Mouse (Mus musculus): ENCODE results near the gene Lsg1. TPM values are rescaled to one million over a fixed set of nuclear protein-coding genes. Genes with fewer than 3 reads are reported as not detected.

Gene Lsg1
- polyA plus RNA-seq, 1 experiment from 2014 or later: 81.0 TPM

- Histone ChIP-seq H3K9me3 (ENCODE audit: control insufficient read depth, low read length) (no peaks in the 10 kb centered on the region), H3K9ac (ENCODE audit: low read depth, low read length) (no peak overlapping the region), H3K4me3 (ENCODE audit: low read depth, low read length) (no peak overlapping the region), H3K36me3 (ENCODE audit: control insufficient read depth, insufficient read depth, low read length) (no peaks in the 10 kb centered on the region), H3K4me1 (replicated peaks; ENCODE audit: control insufficient read depth, insufficient read depth, low read length) (peaks cover 24% of the 10 kb centered on the region), H3K4me2 (peak overlapping the region; percentile 81), H3K27me3 (replicated peaks; ENCODE audit: control insufficient read depth, insufficient read depth, low read length) (peaks cover 27% of the 10 kb centered on the region), H3K27ac (ENCODE audit: low read depth, low read length) (no peak overlapping the region)
- WGBS: 25% methylated on average over 18 of the region's 18 CpGs
- ATAC-seq (replicated peaks; ENCODE audit: low FRiP score): no peak
- peak; percentile 43 for DNase-seq (ENCODE audit: low spot score)
Observed at GRCm38 (mm10) chr16:30602684-30603530, 15.5 kb upstream of the Lsg1 start.

GRCm38 (mm10) chr16:30601946-30602345, 14.6 kb upstream of the Lsg1 start:
- H3K36me3 ChIP-seq (ENCODE audit: control insufficient read depth, insufficient read depth, low read length): no peaks in the 10 kb centered on the region
- H3K27ac ChIP-seq (ENCODE audit: low read depth, low read length): peak overlapping the region; percentile 45; the same call in 1 of the 2 replicates
- H3K9me3 ChIP-seq (ENCODE audit: control insufficient read depth, low read length): no peaks in the 10 kb centered on the region
- H3K4me3 ChIP-seq (ENCODE audit: low read depth, low read length): peak overlapping the region; percentile 64
- peaks cover 27% of the 10 kb centered on the region for H3K27me3 ChIP-seq (replicated peaks; ENCODE audit: control insufficient read depth, insufficient read depth, low read length)
- H3K4me1 ChIP-seq (replicated peaks; ENCODE audit: control insufficient read depth, insufficient read depth, low read length): peaks cover 27% of the 10 kb centered on the region
- no peak overlapping the region for H3K9ac ChIP-seq (ENCODE audit: low read depth, low read length)
- DNase-seq (ENCODE audit: low spot score) (no peak), ATAC-seq (replicated peaks; ENCODE audit: low FRiP score) (no peak)
- H3K4me2 ChIP-seq: peak overlapping the region; percentile 81
- WGBS: 24% methylated on average over 7 of the region's 7 CpGs

- H3K9me3 ChIP-seq (ENCODE audit: control insufficient read depth, low read length): no peaks in the 10 kb centered on the region
- ATAC-seq (replicated peaks; ENCODE audit: low FRiP score) (peak; percentile 13; the same call in 1 of the 2 replicates), DNase-seq (ENCODE audit: low spot score) (peak; percentile 70)
- peak overlapping the region; percentile 81 for H3K4me2 ChIP-seq
- H3K27ac ChIP-seq (ENCODE audit: low read depth, low read length): peak overlapping the region; percentile 45
- no peaks in the 10 kb centered on the region for H3K36me3 ChIP-seq (ENCODE audit: control insufficient read depth, insufficient read depth, low read length)
- peaks cover 27% of the 10 kb centered on the region for H3K27me3 ChIP-seq (replicated peaks; ENCODE audit: control insufficient read depth, insufficient read depth, low read length)
- peak overlapping the region; percentile 62 for H3K9ac ChIP-seq (ENCODE audit: low read depth, low read length)
- H3K4me3 ChIP-seq (ENCODE audit: low read depth, low read length): peak overlapping the region; percentile 64
- peaks cover 27% of the 10 kb centered on the region for H3K4me1 ChIP-seq (replicated peaks; ENCODE audit: control insufficient read depth, insufficient read depth, low read length)
- WGBS: 7% methylated on average over 42 of the region's 42 CpGs
Observed at GRCm38 (mm10) chr16:30601046-30601832, 13.8 kb upstream of the Lsg1 start.

- peak overlapping the region; percentile 64 for H3K4me3 ChIP-seq (ENCODE audit: low read depth, low read length)
- under 1% methylated on average over 53 of the region's 53 CpGs for WGBS
- H3K9ac ChIP-seq (ENCODE audit: low read depth, low read length): peak overlapping the region; percentile 62
- no peaks in the 10 kb centered on the region for H3K36me3 ChIP-seq (ENCODE audit: control insufficient read depth, insufficient read depth, low read length)
- H3K27ac ChIP-seq (ENCODE audit: low read depth, low read length): no peak overlapping the region; the same call in 1 of the 2 replicates
- peaks cover 27% of the 10 kb centered on the region for H3K27me3 ChIP-seq (replicated peaks; ENCODE audit: control insufficient read depth, insufficient read depth, low read length)
- H3K4me2 ChIP-seq: peak overlapping the region; percentile 81
- no peak for ATAC-seq (replicated peaks; ENCODE audit: low FRiP score)
- peak; percentile 64 for DNase-seq (ENCODE audit: low spot score)
- H3K4me1 ChIP-seq (replicated peaks; ENCODE audit: control insufficient read depth, insufficient read depth, low read length): peaks cover 27% of the 10 kb centered on the region
- no peaks in the 10 kb centered on the region for H3K9me3 ChIP-seq (ENCODE audit: control insufficient read depth, low read length)
Observed at GRCm38 (mm10) chr16:30600431-30601045, 13.1 kb upstream of the Lsg1 start.

- under 1% methylated on average over 63 of the region's 63 CpGs for WGBS
- 0 out of 2 replicates have a peak within 1 kb of the TSS, but pooled peaks have one; percentile 35 for H3K27ac ChIP-seq (ENCODE audit: low read depth, low read length)
- ATAC-seq (replicated peaks; ENCODE audit: low FRiP score): peak; percentile 77
Observed at GRCm38 (mm10) chr16:30599491-30600268, 12.3 kb upstream of the Lsg1 start, which contains the start of gene Fam43a. Gene Fam43a (plus strand): TSS chr16:30599723.

GRCm38 (mm10) chr16:30596959-30597681, 9.7 kb upstream of the Lsg1 start:
- ATAC-seq (replicated peaks; ENCODE audit: low FRiP score): no peak
- WGBS: 13% methylated on average over 16 of the region's 16 CpGs
- no peak overlapping the region for H3K27ac ChIP-seq (ENCODE audit: low read depth, low read length)

More at GRCm38 (mm10) chr16:30599491-30600268, 12.3 kb upstream of the Lsg1 start, which contains the start of gene Fam43a:
- no peaks in the 10 kb centered on the region for H3K36me3 ChIP-seq (ENCODE audit: control insufficient read depth, insufficient read depth, low read length)
- DNase-seq (ENCODE audit: low spot score): peak; percentile 91
- peak within 1 kb of the TSS; percentile 81 for H3K4me2 ChIP-seq
- peaks cover 27% of the 10 kb centered on the region for H3K4me1 ChIP-seq (replicated peaks; ENCODE audit: control insufficient read depth, insufficient read depth, low read length)
- peaks cover 27% of the 10 kb centered on the region for H3K27me3 ChIP-seq (replicated peaks; ENCODE audit: control insufficient read depth, insufficient read depth, low read length)
- peak within 1 kb of the TSS; percentile 62 for H3K9ac ChIP-seq (ENCODE audit: low read depth, low read length)
- no peaks in the 10 kb centered on the region for H3K9me3 ChIP-seq (ENCODE audit: control insufficient read depth, low read length)
- peak within 1 kb of the TSS; percentile 64 for H3K4me3 ChIP-seq (ENCODE audit: low read depth, low read length)

GRCm38 (mm10) chr16:30595835-30596557, 8.6 kb upstream of the Lsg1 start:
- Histone ChIP-seq H3K9ac (ENCODE audit: low read depth, low read length) (no peak overlapping the region), H3K4me2 (no peak overlapping the region), H3K4me3 (ENCODE audit: low read depth, low read length) (no peak overlapping the region), H3K27ac (ENCODE audit: low read depth, low read length) (no peak overlapping the region), H3K27me3 (replicated peaks; ENCODE audit: control insufficient read depth, insufficient read depth, low read length) (peaks cover 16% of the 10 kb centered on the region), H3K9me3 (ENCODE audit: control insufficient read depth, low read length) (no peaks in the 10 kb centered on the region), H3K4me1 (replicated peaks; ENCODE audit: control insufficient read depth, insufficient read depth, low read length) (peaks cover 5% of the 10 kb centered on the region), H3K36me3 (ENCODE audit: control insufficient read depth, insufficient read depth, low read length) (no peaks in the 10 kb centered on the region)
- 64% methylated on average over 14 of the region's 14 CpGs for WGBS
- no peak for ATAC-seq (replicated peaks; ENCODE audit: low FRiP score)
- DNase-seq (ENCODE audit: low spot score): no peak

More at GRCm38 (mm10) chr16:30596959-30597681, 9.7 kb upstream of the Lsg1 start:
- Histone ChIP-seq H3K36me3 (ENCODE audit: control insufficient read depth, insufficient read depth, low read length) (no peaks in the 10 kb centered on the region), H3K9me3 (ENCODE audit: control insufficient read depth, low read length) (no peaks in the 10 kb centered on the region), H3K4me3 (ENCODE audit: low read depth, low read length) (no peak overlapping the region), H3K27me3 (replicated peaks; ENCODE audit: control insufficient read depth, insufficient read depth, low read length) (peaks cover 27% of the 10 kb centered on the region), H3K4me1 (replicated peaks; ENCODE audit: control insufficient read depth, insufficient read depth, low read length) (peaks cover 17% of the 10 kb centered on the region), H3K9ac (ENCODE audit: low read depth, low read length) (no peak overlapping the region), H3K4me2 (peak overlapping the region; percentile 43)
- peak; percentile 82 for DNase-seq (ENCODE audit: low spot score)
